Mouse (Mus musculus) right cerebral cortex, postnatal 4 days (tissue): Measurements from ENCODE around the gene Rhox2a.
"Not testable (repeated sequence)": the region's sequence is repeated elsewhere in the genome, so short reads cannot be mapped to it uniquely, and the experiment has no call there.

Experiments used
- DNase-seq: peaks from one replicate; pipeline ENCODE4 v3.0.0-alpha.2; 2022

Gene Rhox2a

DNA sequence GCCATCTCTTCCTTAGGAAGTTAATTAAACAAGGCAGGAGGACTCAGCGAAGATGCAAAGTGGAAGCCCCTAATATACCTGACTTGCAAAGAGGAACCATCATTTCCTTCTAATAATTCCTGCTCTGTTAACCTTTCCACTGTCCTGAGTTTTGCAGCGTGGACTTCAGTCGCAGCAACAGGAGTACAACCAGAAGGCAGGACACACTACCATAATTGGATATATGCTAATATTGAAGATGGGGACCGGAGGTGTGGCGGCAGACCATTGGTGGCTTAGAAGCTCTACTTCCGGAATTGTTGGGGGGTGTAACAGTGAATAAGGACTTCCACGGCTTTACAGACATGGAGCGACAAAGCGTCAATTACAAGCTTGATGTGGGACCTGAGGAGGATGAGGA, at the start of gene Rhox2a:
Rhox2a (plus strand) TSS at position 301 of the 400 bp plus-strand sequence.
- not testable (repeated sequence) for DNase-seq

DNA sequence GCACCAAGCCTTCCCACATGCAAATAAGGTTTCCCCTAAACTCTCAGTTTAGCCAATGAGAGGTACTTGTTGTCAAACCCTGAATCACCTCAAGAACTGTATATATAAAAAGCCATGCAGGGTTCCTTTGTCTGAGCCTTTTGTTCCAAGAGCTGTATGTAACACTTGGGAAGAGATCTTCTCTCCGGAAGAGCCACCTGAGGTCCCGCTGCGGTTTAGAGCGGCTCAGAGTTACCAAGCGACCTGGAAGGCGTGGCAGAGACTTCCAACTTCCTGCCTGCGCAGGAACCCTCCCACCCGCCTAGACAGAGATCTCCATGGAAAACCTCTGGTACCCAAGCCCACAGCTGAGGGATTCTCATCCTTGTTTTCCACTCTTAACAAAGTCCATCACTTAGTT, 46.1 kb upstream of the Rhox2a start:
- DNase-seq = no peak

DNA sequence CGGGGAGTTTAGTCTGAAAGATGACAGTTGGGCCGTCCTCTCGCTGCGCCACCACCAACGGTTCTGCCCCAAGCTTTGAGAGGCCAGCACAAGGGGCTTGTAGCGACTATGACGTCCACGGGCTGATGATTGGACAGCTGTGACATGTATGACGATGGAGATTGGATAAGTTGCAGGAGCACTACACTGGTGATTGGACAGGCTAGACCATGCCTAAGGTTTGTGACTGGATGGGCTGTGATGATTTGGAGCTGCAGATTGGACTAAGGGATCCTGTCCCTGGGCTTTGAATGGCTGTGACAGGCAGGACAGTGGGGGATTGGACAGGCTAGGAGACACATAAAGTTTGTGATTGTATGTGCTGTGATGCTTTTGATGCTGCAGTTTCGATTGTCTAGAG, 33.8 kb upstream of the Rhox2a start, which contains the start of gene Gm9:
Gm9 (minus strand) TSS at position 101 of the 400 bp plus-strand sequence.
- DNase-seq = no peak

DNA sequence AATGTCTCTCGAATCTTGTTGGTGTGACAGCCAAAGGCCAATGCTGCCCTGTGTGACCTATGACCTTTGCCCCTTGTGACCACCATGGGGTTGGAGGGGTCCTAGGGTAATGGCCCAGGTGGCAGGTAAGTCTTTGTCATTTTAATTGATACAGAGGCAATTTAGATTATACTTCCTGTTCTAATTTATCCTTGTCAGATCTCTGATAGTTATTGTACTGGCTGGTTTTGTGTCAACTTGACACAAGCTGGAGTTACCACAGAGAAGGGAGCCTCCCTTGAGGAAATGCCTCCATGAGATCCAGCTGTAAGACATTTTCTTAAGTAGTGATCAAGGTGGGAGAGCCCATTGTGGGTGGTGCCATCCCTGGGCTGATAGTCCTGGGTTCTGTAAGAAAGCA, 22.6 kb upstream of the Rhox2a start, which contains the start of gene Rhox1:
Rhox1 (minus strand) TSS at position 101 of the 400 bp plus-strand sequence.
- not testable (repeated sequence) for DNase-seq

- DNase-seq = not testable (repeated sequence)
Observed at GRCm38 (mm10) chrX:37249619-37250018, 4.8 kb downstream of the Rhox2a start, which contains the start of gene Rhox3a. TSS of gene Rhox3a (plus strand) at chrX:37249919.

- DNase-seq = not testable (repeated sequence)
Observed at GRCm38 (mm10) chrX:37265038-37265437, 20.3 kb downstream of the Rhox2a start, which contains the start of gene Rhox4a. TSS of gene Rhox4a (plus strand) at chrX:37265338.
